Mouse (Mus musculus): ENCODE measurements around the gene Myo3b. TPM values are rescaled to one million over a fixed set of nuclear protein-coding genes. Genes with fewer than 3 reads are reported as not detected.

Gene Myo3b
- total RNA-seq, 2 experiments from 2014 or later: 0.52 to 0.68 TPM

DNA sequence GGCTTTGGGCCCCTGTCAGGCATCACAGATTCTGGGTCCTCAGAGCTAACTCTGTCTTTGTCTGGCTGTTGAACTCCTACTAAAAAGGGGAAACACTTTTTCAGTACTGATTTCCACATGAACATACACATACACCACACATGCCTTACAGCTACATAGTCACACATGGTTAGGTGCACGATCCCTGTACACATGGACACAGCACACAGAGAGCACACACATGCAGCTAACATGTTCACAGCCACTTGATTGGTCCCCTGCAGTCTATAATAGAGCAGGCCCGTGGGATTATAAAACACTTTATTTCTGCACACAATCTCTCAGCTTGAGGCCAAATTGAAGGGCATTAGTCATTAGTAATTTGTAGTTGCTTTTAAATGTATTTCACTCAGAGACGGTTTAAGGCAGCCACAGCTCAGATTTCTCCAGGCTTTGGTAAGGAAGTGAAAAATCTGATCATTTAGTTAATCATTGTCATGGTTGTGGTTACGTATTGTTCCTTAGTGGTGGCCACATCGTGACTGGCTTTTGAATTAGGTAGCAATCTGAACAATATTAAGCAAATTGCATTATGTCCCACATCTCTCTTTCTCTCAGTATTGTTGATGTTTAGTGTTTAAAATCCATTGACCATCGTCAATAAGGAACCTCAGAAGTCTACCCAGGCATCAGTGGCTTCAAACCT, 27.6 kb downstream of the Myo3b start:
- no peak for DNase-seq

DNA sequence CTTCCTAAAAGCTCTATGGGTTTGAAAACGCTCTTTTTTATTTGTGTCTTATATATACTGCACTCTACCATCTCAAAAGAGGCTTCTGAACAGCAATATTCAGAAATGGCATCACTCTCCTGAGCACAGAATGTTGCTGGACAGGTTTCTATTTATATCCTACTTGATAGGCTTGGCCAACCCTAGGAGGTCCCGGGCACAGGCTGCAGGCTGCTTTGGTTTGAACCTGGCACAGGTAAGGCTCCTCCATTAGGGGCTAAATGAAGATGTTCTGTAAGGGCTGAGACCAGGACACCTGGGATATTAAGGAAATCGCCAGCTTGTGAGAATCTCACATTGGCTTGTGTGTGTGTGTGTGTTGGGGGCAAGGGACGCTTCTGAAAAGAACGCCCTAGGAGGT, 30.9 kb downstream of the Myo3b start:
- no peak for DNase-seq

DNA sequence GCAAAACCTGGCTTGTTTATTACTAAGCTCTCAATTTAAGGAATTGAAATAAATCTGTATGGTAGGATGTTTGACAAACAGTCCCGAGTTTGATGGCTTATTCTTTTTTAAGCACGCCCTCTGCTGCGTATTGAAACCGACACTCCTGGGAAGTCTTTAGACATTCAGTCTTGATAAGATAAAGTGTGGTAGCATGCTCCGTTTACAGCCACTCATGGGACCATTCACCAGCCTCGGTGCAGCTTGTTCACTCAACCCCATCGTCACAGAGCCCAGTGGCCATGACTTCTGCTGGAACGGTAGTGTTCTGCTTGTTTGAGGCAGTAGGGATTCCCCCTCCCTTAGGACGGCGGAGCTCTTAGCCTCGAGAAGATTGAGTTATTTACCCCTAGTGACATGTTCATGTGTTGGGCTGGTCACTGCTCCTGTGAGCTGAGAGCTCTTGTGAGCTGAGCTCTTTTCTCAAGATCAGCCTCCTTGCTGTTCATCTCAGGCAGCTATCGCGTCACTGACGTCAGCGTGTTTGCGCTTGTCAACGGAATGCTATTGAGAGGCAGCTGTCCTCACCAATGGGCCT, 44.6 kb downstream of the Myo3b start:
- DNase-seq: peak; percentile 8

DNA sequence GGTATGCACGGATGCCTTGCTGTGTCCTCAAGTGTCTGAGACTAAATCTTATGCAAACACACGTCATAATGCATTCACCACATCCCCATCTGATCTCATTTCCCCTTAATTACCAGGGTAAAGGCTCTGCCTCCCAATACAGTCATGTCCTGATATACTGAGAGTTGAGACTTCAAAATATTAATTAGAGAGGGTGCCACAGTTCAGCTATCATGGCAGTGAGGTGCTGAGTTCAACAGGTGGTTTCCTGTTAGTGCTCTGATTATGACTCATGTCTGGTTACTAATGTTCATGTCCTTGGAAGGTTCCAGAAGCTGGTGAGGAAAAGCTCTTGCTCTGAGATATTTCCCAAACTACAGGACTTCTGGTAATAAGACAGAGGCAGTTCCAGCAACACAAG, 52.3 kb downstream of the Myo3b start:
- DNase-seq: no peak

DNA sequence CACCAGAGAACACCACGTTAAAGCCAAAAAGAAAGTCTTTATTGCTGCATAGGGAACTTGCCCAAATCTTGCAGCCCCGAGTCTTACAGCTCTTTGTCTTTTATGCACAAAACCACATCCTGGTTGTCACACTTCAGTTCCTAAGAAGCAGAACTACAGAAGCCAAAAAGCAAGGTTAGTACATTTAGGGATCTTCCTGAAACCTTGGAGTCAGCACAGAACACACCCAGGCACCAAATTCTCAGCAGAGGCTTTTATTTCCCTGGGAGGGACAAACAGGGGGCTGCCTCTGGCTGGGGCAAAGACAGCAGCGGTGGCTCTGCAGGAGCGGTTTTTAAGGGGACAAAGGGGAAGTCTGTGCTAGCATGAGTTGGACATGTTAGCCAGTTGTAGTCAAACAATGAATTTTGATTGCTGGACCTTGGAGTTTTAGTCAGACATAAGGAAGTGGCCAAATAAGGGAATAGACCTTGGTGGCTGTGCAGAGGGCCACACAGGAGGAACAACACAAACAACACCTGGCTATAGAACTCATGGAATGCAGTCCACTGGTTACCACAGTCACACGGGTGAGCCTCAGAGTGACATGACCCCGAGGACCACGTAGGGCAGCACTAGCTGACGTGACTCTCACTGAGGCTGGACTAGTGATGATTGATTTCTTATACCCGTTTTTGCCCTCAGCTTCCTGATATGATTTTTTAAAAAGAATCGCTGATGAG, 53.0 kb downstream of the Myo3b start:
- DNase-seq: no peak

DNA sequence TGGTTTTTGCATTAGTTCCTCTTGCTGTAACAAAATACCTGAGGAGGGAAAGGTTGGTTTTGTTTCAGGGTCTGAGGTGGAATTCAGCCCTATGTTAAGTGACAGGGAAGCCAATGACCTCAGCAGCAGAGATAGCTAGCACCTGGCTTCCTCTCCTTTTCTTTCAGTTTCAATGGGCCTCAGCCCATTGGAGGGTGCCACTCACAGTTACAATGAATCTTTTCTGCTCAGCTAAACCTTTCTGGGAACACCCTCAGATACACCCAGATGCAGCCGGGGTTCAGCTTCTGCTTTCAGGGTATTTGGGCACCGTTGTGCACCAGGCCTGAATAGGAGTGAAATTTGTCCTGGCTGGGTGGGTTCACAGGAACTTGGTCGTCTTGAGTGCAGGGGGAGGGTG, 53.7 kb downstream of the Myo3b start:
- DNase-seq: no peak

DNA sequence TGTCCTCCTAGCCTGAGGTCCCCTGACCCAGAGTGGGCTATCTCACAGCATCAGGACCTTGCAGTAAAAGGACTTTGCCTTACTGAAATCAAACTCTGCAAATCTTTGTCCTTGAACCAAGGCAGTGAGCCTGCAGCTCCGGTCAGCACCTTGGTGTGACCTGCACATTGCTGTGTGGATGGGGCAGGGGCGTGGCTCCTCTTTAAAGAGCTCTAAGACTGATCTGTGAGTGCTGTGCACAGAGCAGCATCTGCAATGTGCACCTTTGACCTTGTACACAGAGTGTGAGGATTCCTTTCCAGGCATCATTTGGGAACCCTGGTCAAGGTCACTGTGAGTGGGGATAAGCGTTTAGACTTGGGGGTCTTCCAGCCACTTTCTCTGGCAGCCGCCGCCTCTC, 55.5 kb downstream of the Myo3b start:
- DNase-seq: no peak

DNA sequence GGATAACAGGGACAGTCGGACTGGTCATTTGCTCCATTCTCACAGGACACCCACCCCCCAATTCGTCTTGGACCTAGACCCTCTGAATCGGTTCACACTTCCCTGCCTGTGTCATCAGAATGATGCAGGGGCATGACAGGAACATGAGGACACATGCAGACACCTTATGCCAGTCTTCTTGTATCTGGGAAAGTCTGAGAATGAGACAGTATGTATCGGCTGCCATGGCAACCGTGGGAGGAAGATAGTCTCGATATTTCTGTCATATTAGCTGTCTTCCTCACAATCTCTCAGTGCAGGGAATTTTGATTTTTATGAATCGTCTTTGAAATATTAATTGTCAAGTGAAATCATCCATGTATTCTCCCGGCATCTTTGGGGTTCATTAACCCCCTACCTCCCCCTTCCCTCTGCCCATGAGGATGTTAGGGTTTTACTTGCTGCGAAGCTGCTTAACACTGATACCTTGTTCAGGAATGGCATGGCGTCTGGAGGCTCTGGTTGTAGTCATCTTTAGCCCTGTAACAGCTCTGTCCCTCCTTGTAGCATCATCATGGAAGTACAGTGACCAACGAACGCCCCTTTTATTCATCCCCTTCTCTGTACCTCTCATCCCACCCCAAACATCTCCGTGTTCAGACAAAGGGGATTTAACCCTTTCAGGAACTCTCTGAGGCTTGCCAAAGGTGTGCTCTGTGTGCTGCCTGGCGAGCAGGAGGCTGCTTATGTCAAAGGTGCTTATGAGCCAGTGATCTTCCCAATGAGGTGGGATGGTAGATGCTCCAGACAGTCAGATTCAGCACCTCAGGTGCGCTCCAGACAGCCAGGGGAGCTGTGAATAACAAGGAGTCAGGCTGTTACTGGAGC, 58.5 kb downstream of the Myo3b start:
- DNase-seq: no peak

DNA sequence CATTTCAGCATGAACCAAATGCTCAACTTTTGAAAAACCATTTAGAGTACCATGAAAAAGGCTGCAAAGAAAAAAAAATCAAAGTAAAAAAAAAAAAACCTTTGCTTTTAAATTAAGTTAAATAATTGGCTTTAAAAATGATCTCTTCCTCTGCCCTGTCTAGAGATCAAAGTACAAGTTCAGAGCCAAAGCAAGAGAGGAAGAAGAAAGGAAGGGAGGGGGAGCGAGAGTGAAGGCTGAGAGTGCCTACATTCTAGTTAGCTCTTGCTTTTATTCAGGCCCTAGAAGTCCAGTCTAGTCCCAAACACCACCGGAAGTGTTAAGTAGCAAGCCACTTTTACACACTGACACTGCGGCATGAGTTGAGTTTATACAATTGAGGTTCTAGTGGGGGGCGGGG, 60.5 kb downstream of the Myo3b start:
- no peak for DNase-seq

DNA sequence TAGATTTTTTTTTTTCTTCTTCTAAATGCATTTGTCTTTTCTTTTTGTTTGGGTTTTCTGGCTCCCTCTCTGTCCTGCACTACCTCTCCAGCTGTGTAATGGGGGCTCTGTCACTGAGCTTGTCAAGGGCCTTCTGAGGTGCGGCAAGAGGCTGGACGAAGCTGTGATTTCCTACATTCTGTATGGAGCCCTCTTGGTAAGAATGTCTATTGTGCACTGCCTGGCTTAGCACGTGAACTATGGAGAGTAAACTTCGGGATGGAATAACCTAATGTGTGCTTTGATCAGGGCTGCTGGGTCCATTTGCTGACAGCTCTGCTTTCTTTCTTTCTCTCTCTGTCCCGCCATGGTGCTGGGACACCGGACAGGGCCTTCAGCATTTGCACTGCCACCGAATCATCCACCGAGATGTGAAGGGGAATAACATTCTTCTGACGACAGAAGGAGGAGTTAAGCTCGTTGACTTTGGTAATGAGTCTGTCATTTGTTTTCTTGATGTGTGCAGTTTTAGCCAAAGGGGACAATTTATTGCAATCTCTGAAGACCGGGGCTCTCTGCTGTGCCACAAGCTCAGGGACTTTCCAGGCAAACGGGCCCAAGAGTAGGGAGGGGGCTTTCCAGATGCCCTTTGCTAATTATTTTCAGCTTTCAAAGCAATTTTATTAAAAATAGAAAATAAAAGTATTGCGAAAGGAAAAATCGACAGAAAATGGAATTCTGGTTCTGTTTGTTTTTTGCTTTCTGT, 66.5 kb downstream of the Myo3b start:
- no peak for DNase-seq

DNA sequence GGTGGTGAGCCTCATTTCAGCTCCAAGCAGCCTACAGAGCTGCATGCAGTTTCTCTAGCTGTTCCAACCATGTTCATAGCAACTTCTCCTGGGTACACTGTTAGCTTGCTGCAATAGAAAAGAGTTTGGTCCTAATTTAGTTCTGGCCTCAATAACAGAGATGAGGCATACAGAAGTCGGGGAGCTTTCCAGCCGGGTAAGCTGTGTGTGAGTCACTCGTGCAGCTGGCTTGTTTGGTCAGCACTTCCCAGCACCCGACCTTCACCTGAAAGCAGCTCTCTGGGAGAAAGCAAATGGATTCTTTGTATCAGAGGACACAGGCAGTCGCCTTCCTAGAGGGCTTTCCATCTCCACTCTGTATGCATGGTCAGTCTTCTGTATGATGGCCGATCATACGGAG, 70.1 kb downstream of the Myo3b start:
- DNase-seq: no peak

DNA sequence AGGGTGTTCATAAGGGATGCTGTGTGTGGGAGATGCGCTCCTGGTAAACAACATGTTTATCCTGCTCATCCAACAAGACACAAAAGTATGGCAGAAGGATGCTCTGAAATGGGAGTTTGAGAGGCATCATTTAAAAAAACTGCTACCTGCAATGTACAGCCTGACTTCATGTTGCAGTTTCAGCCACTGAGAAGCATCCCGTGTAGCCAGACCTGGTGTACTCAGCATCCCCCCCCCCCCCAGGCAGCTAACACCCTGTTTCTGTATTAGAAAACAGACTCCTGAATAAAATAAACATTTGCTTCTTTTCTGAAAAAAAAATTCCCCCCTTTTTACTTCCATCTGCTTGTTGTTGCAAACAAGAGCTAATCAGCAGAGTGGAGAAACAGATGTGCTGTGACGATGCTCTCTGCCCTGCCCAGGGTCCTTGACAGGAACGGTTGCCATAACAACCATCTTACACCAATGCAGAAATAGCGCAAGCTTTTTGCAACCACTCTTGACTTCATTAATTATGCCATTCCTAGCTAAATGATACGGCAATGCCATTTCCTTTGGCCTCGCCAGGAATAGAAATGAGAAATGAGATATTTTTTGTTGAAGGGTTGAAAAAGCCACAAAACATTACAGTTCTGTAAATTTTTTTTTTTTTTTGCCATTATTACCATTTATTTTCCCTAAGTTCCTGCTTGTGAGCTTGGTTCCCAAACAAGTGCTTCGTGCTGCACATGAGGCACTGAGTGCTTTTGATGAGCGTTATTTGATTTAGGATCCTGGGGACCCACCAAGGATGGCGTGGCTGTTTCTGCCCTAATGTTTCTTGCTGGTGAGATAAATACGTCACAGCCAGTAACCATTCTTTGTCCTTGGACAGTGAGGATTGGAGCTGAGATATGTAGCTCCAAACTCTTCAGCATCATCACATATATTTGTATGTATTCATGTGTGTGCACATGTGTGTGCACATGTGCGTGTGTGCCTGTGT, 75.2 kb downstream of the Myo3b start:
- DNase-seq: no peak

DNA sequence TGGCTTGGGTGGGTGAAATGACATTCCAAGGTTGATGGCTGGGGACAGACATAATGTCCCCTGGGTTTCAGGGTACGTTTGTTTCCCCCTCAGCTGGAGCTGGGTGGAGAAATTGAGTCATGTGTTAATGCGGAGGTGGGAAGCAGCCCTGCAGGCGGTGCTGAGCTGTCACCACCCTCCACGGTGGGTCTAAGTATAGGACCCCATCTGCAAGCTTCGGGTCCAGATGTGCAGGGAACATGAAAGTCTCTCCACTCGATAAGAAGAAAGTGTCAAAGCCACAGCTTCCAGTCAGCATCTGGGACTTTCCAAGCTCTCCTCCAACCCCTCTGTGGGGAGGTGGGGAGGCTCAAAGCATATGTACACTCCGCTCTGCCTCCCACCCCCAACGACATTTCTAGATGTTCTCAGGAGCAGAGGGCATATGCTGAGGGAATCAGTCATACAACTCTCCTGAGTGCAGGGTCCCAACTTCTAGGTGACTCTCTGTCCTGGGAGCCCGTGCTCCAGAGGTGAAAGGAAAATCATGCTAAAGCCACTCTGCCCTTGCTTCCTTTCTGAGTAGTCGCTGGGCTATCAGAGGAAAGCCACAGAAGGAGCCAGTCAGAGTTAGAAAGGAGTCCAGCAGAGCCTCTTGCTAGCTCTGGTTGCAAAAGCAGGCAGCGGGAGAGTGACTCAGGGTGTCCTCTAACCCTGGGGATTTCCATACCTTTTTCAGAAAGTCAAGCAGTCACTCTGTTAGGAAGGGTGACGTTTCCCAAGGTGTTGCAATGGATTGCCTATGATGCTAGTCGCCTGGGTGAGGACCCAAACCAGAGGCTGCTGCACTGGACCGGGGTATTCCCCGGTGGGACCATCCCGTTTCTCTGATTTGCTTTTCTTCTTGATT, 79.7 kb downstream of the Myo3b start:
- no peak for DNase-seq

DNA sequence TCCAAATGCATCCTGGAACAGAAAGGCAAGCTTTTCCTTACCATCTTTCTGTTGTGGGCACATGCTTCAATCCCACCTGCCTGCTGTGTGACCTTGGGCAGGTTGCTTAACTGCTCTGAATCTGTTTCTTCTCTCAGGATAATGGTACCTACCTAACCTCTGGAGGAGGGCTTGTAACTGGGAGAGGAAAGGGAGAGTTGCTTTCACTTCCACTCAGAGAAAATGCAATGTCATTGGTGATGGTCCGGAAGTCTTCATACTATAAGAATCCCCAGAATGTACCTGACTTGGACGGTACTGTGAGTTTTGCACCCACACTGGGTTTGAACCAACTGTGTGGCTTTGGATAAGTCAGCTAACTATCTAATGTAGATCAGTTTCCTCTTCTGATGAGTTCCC, 80.3 kb downstream of the Myo3b start:
- no peak for DNase-seq

DNA sequence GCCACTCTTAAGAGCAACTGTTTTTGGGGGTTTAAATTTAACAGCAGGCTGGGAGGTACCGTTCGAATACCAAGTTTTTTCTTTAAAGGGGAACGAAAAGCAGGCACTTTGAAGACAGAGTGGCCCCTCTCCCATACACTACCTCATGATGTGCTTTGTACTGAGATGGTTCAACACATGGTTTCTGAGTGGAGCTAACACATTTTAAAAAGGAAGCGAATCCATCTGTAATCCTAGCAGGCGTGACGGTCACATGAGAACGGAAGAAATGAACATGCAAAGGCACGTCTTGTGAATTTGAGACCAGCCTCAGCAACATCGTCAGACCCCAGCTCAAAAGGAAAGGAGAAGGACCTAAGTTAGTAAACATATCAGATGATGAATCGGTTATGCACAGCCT, 87.4 kb downstream of the Myo3b start:
- no peak for DNase-seq

DNA sequence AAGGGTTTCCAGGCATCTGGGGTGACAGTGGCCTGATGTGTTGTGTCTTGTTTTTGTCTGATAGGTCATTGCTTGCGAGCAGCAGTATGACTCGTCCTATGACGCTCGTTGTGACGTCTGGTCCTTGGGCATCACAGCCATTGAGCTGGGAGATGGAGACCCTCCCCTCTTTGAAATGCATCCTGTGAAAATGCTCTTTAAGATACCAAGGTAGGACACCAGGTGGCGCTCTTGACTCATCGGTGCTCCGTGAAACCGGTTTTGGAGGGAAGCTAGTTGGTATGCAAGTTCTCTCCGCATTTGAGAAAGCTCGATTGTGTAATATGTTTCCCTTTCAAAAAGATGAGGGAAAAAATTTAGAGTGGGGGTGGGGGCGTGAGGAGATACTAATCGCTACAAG, 87.9 kb downstream of the Myo3b start:
- DNase-seq: peak; percentile 80

DNA sequence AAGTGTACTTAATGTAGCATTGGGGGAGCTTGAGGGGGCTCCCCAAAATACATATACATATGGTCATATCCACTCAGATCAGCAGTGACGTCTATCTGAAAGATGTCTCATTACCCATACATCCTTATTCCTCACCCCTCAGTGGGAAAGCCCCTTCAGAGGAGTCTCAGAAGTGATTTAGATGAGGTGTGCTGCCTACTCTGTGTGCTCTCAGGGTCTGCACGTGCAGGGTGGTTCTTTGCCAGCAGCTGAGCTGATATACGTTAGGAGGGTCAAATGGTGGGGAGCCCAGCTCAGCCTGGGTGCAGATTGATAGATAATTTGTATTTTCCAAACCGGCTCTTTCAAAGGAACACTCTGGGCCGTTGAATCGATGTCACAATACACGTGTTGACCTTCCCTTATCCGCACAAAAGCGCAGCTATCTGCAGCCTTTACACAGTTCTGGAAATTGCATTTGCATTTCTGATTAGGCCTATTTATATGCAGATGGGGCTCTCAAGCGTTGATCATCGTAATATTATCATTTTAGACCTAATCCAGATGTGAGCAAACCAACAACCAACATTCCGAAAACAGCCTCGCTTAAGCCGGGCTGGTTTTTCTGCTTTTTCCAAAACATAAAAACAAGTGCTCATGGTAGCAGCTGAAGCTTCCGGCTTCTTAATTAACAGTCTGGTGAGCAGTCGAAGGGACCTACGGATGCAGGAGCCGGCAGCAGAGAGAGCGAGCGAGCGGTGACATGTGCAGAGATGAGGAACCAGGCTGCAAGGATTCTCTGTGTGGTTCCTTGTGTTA, 88.6 kb downstream of the Myo3b start:
- no peak for DNase-seq

DNA sequence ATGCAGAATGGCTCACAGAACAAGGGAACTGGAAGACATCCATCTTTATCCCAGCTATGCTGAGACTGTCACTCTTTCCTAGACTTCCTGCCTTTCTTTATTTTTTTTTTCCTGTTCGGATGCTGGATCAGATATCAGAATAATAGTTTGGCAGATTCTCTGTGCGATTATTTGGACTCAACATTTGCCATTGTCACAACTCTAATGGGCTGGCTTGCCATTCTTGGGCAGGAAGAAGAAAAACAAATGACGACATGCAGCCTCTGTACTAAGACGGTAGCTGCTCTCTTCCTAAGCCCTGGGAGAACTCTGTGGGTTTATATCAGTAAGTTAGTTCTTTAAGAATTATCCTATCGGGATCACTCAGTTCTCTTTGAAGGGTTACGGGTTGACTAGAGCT, 89.7 kb downstream of the Myo3b start:
- no peak for DNase-seq

DNA sequence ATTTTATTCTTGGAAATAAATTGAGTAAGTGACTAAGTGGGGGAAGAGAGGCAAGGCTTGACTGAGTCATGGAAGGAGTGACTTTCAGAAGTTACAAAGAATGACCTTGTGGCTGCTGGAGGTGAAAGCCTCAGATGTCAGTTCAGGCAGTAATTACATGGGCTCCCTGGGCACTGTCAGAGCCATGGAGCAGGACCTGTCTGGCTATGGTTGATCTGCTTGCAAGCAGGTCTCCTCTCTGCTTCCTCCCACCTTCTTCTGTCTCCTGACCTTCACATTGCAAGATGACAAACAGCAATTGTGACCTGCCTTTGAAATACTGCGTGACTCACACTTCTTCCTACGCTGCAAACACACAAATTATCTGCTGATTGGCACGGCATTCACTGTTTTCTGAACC, 90.6 kb downstream of the Myo3b start:
- DNase-seq: no peak
